Mouse (Mus musculus) neural tube, embryonic 11.5 days (tissue): Measurements from ENCODE around the gene Tnfsf9. TPM values are rescaled to one million over a fixed set of nuclear protein-coding genes. Genes with fewer than 3 reads are reported as not detected.

Experiments
- ATAC-seq: fragments of 200-750 bp; cut with Nextera tagmentation; 2 replicates; pipeline ENCODE4 v1.8.0; 2017; ENCODE audit warnings: moderate number of reproducible peaks, mild to moderate bottlenecking, moderate TSS enrichment, moderate library complexity; ENCODE audit not compliant: insufficient read depth, low FRiP score, low TSS enrichment
- DNase-seq: peaks from one replicate; pipeline ENCODE4 v3.0.0-alpha.2; 2015; ENCODE audit warnings: low spot score
- H3K27ac ChIP-seq: fragments of 300-500 bp; sonication (generic); 2 replicates; pipeline ENCODE4 v1.5.1; 2014; ENCODE audit warnings: low read depth, mild to moderate bottlenecking, low read length
- H3K27me3 ChIP-seq: fragments of 300-500 bp; sonication (generic); 2 replicates; pipeline ENCODE4 v1.6.1; 2014; ENCODE audit warnings: mild to moderate bottlenecking, low read length, mixed read lengths; ENCODE audit not compliant: control insufficient read depth, insufficient read depth
- H3K36me3 ChIP-seq: fragments of 300-500 bp; sonication (generic); 2 replicates; pipeline ENCODE4 v1.6.1; 2014; ENCODE audit warnings: mild to moderate bottlenecking, low read length, moderate library complexity, mixed read lengths; ENCODE audit not compliant: control insufficient read depth, insufficient read depth
- H3K4me1 ChIP-seq: fragments of 300-500 bp; sonication (generic); 2 replicates; pipeline ENCODE4 v1.6.1; 2014; ENCODE audit warnings: low read length, mixed read lengths; ENCODE audit not compliant: control insufficient read depth, insufficient read depth
- H3K4me2 ChIP-seq: fragments of 300-500 bp; sonication (generic); 2 replicates; pipeline ENCODE4 v1.6.1; 2014; ENCODE audit warnings: low read depth, mild to moderate bottlenecking, moderate library complexity
- H3K4me3 ChIP-seq: fragments of 300-500 bp; sonication (generic); 2 replicates; pipeline ENCODE4 v1.5.1; 2014; ENCODE audit warnings: low read depth, low read length
- H3K9ac ChIP-seq: fragments of 300-500 bp; sonication (generic); 2 replicates; pipeline ENCODE4 v1.6.1; 2014; ENCODE audit warnings: mild to moderate bottlenecking, low read length
- H3K9me3 ChIP-seq: fragments of 300-500 bp; sonication (generic); 2 replicates; pipeline ENCODE4 v1.6.1; 2016; ENCODE audit warnings: low read length; ENCODE audit not compliant: control insufficient read depth
- whole genome bisulfite sequencing: fragments of 180-500 bp; shearing (Covaris S2); extraction: QIAGEN DNeasy Blood & Tissue Kit; methylation state at CpG from one replicate; pipeline ENCODE4 v1.1.7; 2014; 5-methylcytosine and 5-hydroxymethylcytosine counted together
- polyA plus RNA-seq: library from polyadenylated mRNA; unstranded; fragments of >200 nt; fragmentation: Nextera tagmentation; extraction: Ambion mirVana; gene quantifications from 2 replicates; pipeline ENCODE4 v1.2.1, GENCODE M21; 2014

The Tnfsf9 gene
- polyA plus RNA-seq, 1 experiment from 2014 or later, result 6.8 TPM

GRCm38 (mm10) chr17:57085970-57086757 lies 19.0 kb upstream of the Tnfsf9 start:
- H3K4me3 ChIP-seq, result peak overlapping the region; percentile 45; the same call in 1 of the 2 replicates
- no peaks in the 10 kb centered on the region for H3K27me3 ChIP-seq
- 89% methylated on average over 11 of the region's 11 CpGs for WGBS

GRCm38 (mm10) chr17:57087049-57087832 lies 17.9 kb upstream of the Tnfsf9 start, which contains the start of gene Tubb4a:
TSS of gene Tubb4a (minus strand) at chr17:57087782.
- peak within 1 kb of the TSS; percentile 65 for H3K4me2 ChIP-seq
- peak within 1 kb of the TSS; percentile 45 for H3K4me3 ChIP-seq
- H3K4me1 ChIP-seq, result no peaks in the 10 kb centered on the region
- DNase-seq (peak; percentile 84), ATAC-seq (peak; percentile 89)
- H3K27ac ChIP-seq, result peak within 1 kb of the TSS; percentile 75
- peak within 1 kb of the TSS; percentile 67 for H3K9ac ChIP-seq
- WGBS, result 1% methylated on average over 31 of the region's 31 CpGs
- no peaks in the 10 kb centered on the region for H3K9me3 ChIP-seq
- no peaks in the 10 kb centered on the region for H3K36me3 ChIP-seq
- H3K27me3 ChIP-seq, result no peaks in the 10 kb centered on the region

More at GRCm38 (mm10) chr17:57085970-57086757, 19.0 kb upstream of the Tnfsf9 start:
- DNase-seq, result no peak
- peak overlapping the region; percentile 67 for H3K9ac ChIP-seq
- no peaks in the 10 kb centered on the region for H3K36me3 ChIP-seq
- H3K9me3 ChIP-seq, result no peaks in the 10 kb centered on the region
- no peak for ATAC-seq
- no peaks in the 10 kb centered on the region for H3K4me1 ChIP-seq
- peak overlapping the region; percentile 65 for H3K4me2 ChIP-seq
- H3K27ac ChIP-seq, result no peak overlapping the region

DNA sequence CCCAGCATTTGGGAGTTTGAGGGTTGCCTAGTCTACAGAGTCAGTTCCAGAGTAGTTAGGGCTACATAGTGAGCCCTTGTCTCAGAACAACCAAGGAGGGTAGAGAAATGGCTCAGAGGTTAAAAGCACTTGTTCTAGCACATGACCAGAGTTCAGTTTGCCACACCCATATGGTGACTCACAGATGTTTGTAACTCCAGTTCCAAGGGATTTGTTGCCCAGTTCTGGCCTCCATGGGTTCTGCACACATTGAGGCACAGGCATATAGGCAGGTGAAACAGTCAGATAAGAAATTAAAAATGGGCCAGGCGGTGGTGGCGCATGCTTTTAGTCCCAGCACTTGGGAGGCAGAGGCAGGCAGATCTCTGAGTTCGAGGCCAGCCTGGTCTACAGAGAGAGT lies 10.9 kb upstream of the Tnfsf9 start:
- Histone ChIP-seq H3K4me3 (no peak overlapping the region), H3K9me3 (no peaks in the 10 kb centered on the region), H3K27me3 (no peaks in the 10 kb centered on the region), H3K4me1 (no peaks in the 10 kb centered on the region), H3K36me3 (no peaks in the 10 kb centered on the region), H3K4me2 (no peak overlapping the region), H3K27ac (no peak overlapping the region), H3K9ac (no peak overlapping the region)
- DNase-seq (no peak), ATAC-seq (no peak)
- WGBS, result 98% methylated on average over 3 of the region's 3 CpGs

DNA sequence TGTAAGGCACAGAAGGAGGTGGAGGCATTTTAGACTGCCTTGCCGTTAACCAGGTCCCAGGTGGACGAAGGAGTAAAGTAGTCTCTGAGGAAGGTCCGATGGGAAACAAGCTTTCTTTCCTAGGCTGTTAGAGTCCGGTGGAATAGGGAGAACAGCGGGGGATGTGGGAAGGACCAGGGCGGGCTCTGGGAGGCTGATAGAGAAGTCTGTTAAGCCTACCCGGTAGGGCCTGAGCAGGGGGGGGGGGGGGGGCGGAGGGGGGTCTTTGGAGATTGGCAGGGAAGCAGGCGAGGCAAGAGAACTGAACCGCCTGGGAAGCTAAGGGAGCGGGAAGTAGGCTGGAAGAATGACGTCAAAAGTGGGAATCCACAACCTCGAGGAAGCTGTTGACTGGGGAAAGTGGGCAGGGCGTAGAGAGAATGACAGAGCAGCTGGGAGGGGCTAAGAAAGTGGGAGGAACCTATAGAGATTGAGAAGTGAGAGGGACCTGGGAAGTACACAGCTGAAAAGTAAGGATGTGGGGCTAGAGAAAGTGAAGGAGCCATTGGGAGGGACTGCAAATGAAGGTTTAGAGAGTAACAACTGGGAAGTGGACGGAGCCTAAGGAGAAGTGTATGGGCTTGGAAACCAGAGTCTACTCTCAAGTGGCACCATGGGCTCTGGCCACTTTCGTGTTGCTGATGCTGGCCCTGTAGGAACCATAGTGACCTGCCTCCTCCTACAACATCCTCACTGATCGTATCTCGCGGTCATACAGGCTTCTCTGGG lies 9.1 kb upstream of the Tnfsf9 start:
- 0% methylated on average over 16 of the region's 19 CpGs for WGBS
- Histone ChIP-seq H3K9me3 (no peaks in the 10 kb centered on the region), H3K27ac (no peak overlapping the region), H3K9ac (no peak overlapping the region), H3K4me2 (peak overlapping the region; percentile 23), H3K4me3 (0 out of 2 replicates have a peak overlapping the region, but pooled peaks have one; percentile 4), H3K4me1 (no peaks in the 10 kb centered on the region), H3K36me3 (no peaks in the 10 kb centered on the region), H3K27me3 (no peaks in the 10 kb centered on the region)
- peak; percentile 62 for DNase-seq
- ATAC-seq, result peak; percentile 63

DNA sequence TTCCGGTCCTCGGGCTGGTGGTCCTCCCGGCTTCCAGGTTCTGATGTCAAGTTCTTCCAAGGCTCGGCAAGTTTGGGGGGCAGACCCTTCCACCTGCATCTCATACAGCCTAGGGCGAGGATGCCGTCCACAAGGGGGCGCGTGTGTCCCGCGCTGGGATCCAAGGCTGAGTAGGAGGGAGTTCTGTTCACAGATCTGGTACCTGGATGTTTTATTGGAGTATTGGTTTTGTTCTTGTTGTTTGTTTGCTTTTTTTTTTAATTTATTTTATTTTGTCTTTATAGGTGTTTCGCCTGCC lies 8.6 kb upstream of the Tnfsf9 start:
- Histone ChIP-seq H3K9me3 (no peaks in the 10 kb centered on the region), H3K27ac (no peak overlapping the region), H3K9ac (no peak overlapping the region), H3K4me2 (peak overlapping the region; percentile 23), H3K27me3 (no peaks in the 10 kb centered on the region), H3K36me3 (no peaks in the 10 kb centered on the region), H3K4me3 (no peak overlapping the region), H3K4me1 (no peaks in the 10 kb centered on the region)
- under 1% methylated on average over 11 of the region's 11 CpGs for WGBS
- peak; percentile 85 for DNase-seq
- ATAC-seq, result peak; percentile 88

DNA sequence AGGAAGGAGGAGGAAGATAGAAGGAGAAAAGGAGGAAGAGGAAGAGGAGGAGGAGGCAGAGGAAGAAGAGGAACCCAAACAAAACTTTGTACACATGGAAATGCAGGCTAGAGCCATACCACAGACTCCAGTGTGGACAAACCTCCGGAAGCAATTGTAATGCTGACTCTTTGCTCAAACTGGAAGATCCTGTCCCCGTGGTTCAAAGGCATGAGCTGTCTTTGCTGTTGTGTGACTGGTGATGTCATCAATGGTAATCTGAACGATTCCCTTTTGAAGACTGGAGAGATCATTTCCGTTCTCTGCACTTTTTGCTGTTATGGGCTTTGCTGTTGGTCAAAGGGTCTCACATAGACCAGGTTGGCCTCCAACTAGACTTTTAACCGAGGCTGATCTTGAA lies 6.8 kb upstream of the Tnfsf9 start:
- 87% methylated on average over 5 of the region's 5 CpGs for WGBS
- H3K36me3 ChIP-seq, result no peaks in the 10 kb centered on the region
- H3K9ac ChIP-seq, result no peak overlapping the region
- ATAC-seq (no peak), DNase-seq (no peak)
- H3K9me3 ChIP-seq, result no peaks in the 10 kb centered on the region
- H3K4me2 ChIP-seq, result no peak overlapping the region
- no peaks in the 10 kb centered on the region for H3K27me3 ChIP-seq
- H3K4me1 ChIP-seq, result no peaks in the 10 kb centered on the region
- no peak overlapping the region for H3K27ac ChIP-seq
- no peak overlapping the region for H3K4me3 ChIP-seq

DNA sequence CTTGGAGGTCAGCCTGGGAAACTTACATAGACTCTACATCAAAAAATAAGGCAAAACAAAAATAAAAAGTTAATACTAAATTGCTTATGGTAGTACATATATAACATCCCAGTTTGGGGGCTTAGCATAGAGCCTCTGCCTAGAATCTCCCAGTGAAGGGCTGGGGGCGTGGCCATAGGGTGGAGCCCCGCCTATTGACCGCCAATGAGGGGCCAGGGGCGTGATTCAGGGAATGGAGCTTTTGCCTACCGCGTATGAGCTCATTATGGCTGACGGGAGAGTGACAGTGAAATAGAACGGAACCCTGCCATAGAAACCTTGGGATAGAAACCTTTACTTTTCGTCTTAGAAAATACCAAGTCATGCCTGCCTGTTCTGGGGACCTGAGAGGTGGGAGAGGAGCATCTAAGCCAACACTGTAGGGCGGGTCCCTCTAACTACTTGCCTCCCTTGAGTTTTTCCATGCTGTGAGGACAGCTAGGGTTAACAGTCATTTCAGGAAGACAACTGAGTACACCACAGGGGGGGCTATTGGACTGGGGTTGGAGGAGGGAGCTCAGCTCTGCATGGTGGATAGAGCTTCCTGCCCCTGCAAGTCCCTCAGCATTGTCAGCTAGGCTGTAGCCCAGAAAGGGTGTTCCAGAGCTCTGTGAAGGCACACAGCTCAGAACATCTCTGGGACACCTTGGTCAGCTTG lies 5.3 kb upstream of the Tnfsf9 start:
- Histone ChIP-seq H3K4me2 (no peak overlapping the region), H3K9me3 (no peaks in the 10 kb centered on the region), H3K27me3 (no peaks in the 10 kb centered on the region), H3K4me1 (no peaks in the 10 kb centered on the region), H3K36me3 (no peaks in the 10 kb centered on the region), H3K27ac (no peak overlapping the region), H3K9ac (no peak overlapping the region), H3K4me3 (no peak overlapping the region)
- ATAC-seq (no peak), DNase-seq (no peak)
- 7% methylated on average over 10 of the region's 10 CpGs for WGBS

- ATAC-seq (no peak), DNase-seq (no peak)
- H3K9ac ChIP-seq, result no peak overlapping the region
- H3K36me3 ChIP-seq, result no peaks in the 10 kb centered on the region
- H3K27me3 ChIP-seq, result no peaks in the 10 kb centered on the region
- no peaks in the 10 kb centered on the region for H3K9me3 ChIP-seq
- H3K4me3 ChIP-seq, result no peak overlapping the region
- H3K4me1 ChIP-seq, result no peaks in the 10 kb centered on the region
- H3K27ac ChIP-seq, result no peak overlapping the region
- 87% methylated on average over 2 of the region's 2 CpGs for WGBS
- no peak overlapping the region for H3K4me2 ChIP-seq
Measured at GRCm38 (mm10) chr17:57102276-57102675, 2.8 kb upstream of the Tnfsf9 start.
